Mouse (Mus musculus) olfactory bulb, adult 2 months (tissue): ENCODE data around the gene Sorl1. TPM values are rescaled to one million over a fixed set of nuclear protein-coding genes. Genes with fewer than 3 reads are reported as not detected.

Source experiments
- H3K27ac ChIP-seq: fragments of 200-500 bp; 2 replicates; pipeline ENCODE4 v1.5.1; 2012; ENCODE audit warnings: low read depth, low read length; ENCODE audit not compliant: insufficient read depth
- H3K4me1 ChIP-seq: fragments of 200-500 bp; 2 replicates; pipeline ENCODE4 v1.6.1; 2012; ENCODE audit warnings: low read length; ENCODE audit not compliant: control insufficient read depth, insufficient read depth
- H3K4me3 ChIP-seq: fragments of 200-500 bp; 2 replicates; pipeline ENCODE4 v1.5.1; 2012; ENCODE audit warnings: mild to moderate bottlenecking, low read depth, low read length, moderate library complexity; ENCODE audit not compliant: insufficient read depth
- CTCF ChIP-seq: fragments of 200-500 bp; IDR thresholded peaks from 2 replicates; pipeline ENCODE4 v1.5.1; 2012; ENCODE audit warnings: low read depth, mild to moderate bottlenecking, low read length, moderate library complexity; ENCODE audit not compliant: insufficient read depth
- POLR2A ChIP-seq: fragments of 200-500 bp; IDR thresholded peaks from 2 replicates; pipeline ENCODE4 v1.6.1; 2012; ENCODE audit warnings: mild to moderate bottlenecking, low read depth, low read length, moderate library complexity; ENCODE audit not compliant: insufficient read depth
- WGBS: fragments of 180-500 bp; shearing (Covaris S2); methylation state at CpG from one replicate; pipeline ENCODE4 v1.1.7; 2018; 5-methylcytosine and 5-hydroxymethylcytosine counted together
- polyA plus RNA-seq: library from polyadenylated mRNA; stranded (reverse); fragments of >200 nt; gene quantifications from 2 replicates; pipeline ENCODE4 v1.2.4, GENCODE M21; 2012; ENCODE audit warnings: low replicate concordance; ENCODE audit not compliant: missing spikeins, insufficient read depth, insufficient read length

The Sorl1 gene
- polyA plus RNA-seq, 1 experiment, result not detected

DNA sequence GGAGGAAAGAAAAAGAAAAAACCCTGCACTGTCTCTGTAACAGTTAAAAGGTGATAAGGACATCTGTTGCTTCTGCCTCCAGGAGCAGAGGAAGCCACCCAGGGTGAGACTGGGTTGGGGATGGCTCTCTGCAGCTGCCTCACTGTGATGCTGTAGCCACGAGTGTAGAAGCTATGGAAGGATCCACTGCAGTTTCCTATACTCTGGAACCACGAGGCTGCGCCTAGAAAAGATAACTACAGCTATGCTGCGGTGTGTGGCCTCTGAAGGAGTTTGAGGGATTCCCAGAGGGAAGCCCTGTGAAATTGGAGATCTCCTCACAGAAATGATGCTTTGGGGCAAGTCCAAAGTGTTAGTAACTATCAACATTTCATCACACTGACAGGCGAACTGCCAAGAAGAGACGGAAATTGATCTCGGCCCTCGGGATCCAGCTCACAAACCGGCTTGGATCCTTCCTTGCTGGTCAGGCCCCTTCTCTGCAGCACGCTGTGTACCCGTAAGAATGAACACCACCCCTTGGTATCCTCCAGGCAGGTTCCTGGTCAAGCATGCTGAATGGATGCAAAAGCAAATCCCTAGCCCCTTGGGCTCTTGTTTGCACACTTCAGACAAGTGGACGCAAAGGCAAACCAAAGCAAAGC, 71.3 kb downstream of the Sorl1 start:
- no peak overlapping the region for H3K27ac ChIP-seq
- 69% methylated on average over 12 of the region's 12 CpGs for WGBS
- H3K4me1 ChIP-seq, result peaks cover 15% of the 10 kb centered on the region
- no peak overlapping the region for H3K4me3 ChIP-seq
- TF ChIP-seq POLR2A, result no peak
- TF ChIP-seq CTCF, result no peak

DNA sequence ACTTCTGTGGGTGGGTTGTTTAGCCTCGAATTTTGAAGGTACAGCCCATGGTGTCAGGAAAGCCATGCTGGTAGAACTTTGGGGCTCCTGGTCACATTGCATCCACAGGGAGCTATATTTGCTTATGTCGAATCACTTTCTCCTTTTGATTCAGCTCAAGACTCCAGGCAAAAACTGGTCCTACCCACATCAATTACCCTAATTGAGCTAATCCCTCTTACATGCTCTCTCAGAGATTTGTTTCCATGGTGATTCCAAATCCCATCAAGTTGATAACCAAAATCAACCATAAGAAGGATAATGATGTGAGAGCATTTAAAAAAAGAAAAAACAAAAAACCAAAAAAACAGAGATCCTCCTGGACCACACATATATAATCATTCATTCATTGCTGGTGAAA, 75.6 kb downstream of the Sorl1 start:
- 24% methylated on average over 2 of the region's 2 CpGs for WGBS
- no peak overlapping the region for H3K27ac ChIP-seq
- H3K4me3 ChIP-seq, result no peak overlapping the region
- H3K4me1 ChIP-seq, result peaks cover 8% of the 10 kb centered on the region
- no peak for TF ChIP-seq CTCF
- no peak for TF ChIP-seq POLR2A

DNA sequence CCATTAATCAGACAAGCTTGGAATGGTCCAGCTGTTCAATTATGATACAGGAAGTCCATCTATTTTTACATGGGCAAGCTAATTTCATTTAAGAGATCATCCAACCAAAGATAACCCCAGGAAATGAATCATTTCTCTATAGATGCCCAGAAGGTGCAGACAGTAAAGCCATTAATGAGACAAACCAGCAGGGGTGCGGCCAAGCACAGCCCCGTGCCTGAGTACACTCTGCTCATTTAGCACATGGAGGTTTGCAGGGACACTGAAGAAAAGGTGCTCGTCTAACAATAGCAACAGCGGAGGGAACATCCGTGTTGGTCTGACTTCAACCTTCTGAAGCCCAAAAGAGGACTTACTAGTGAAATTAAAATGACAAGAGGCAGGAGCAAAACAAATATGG, 76.3 kb downstream of the Sorl1 start:
- TF ChIP-seq CTCF (no peak), POLR2A (no peak)
- WGBS, result 56% methylated on average over 5 of the region's 5 CpGs
- peaks cover 3% of the 10 kb centered on the region for H3K4me1 ChIP-seq
- H3K4me3 ChIP-seq, result no peak overlapping the region
- no peak overlapping the region for H3K27ac ChIP-seq

DNA sequence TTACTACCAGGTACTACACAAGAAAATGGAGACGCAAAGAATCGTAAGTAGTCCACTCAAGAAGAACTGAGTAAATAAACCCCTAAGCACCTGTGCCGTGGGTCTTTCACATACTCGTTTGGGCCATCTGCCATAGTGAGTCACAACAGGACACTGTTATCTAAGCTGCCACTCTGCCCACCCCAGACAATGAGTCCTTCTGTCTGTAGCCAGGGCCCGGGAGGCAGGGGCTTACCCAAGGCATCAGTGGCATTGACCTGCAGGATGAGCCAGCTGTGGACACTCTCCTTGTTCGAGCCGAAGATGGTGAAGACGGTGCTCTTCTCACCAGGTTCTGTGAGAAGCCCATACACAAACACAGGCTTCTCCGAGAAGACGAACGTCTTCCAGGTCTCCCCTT, 77.8 kb downstream of the Sorl1 start:
- Histone ChIP-seq H3K4me3 (no peak overlapping the region), H3K4me1 (no peaks in the 10 kb centered on the region), H3K27ac (no peak overlapping the region)
- TF ChIP-seq CTCF, result no peak
- TF ChIP-seq POLR2A, result no peak
- 91% methylated on average over 11 of the region's 11 CpGs for WGBS

DNA sequence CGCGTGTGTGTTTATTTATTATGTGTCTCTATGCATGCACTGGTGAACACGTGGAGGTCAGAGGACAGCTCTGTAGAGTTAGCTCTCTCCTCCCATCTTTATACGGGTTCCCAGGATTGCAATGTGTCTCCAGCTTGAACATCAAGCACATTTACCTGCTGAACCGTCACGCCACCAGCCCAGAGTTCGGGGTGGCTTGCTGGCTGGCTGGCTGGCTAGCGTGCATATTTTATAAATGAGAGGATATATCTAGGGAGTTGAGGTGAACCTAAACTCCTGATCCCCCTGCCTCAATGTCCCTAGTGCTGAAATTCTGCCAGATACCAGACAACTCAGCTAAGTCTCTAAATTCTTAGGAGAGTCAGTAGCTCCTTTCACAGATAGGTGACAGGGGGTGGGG, 79.4 kb downstream of the Sorl1 start:
- Histone ChIP-seq H3K4me1 (no peaks in the 10 kb centered on the region; the same call in 1 of the 2 replicates), H3K4me3 (no peak overlapping the region), H3K27ac (no peak overlapping the region)
- TF ChIP-seq POLR2A, result no peak
- 96% methylated on average over 8 of the region's 8 CpGs for WGBS

DNA sequence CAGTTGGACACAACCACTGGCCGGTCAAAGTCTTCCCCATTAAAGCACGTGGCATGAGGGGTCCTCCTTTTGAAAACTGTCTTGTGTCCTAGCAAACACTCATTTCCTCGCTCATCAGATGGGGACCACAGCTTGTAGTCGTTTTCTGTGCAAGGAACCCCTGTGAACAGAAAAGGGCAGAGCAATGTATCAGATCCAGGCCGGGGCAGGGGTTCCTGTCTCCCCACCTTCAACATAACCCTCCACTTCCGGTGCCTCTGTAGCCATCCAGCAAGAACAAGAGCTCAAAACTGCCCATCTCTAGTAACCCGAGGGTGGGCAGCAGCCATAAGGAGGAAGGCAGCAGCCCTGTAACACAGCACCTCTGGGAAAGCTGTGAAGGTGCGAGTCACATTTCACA, 80.2 kb downstream of the Sorl1 start:
- H3K4me1 ChIP-seq, result peaks cover 2% of the 10 kb centered on the region; the same call in 1 of the 2 replicates
- no peak overlapping the region for H3K27ac ChIP-seq
- TF ChIP-seq POLR2A, result no peak
- TF ChIP-seq CTCF, result no peak
- 95% methylated on average over 8 of the region's 8 CpGs for WGBS
- H3K4me3 ChIP-seq, result no peak overlapping the region

DNA sequence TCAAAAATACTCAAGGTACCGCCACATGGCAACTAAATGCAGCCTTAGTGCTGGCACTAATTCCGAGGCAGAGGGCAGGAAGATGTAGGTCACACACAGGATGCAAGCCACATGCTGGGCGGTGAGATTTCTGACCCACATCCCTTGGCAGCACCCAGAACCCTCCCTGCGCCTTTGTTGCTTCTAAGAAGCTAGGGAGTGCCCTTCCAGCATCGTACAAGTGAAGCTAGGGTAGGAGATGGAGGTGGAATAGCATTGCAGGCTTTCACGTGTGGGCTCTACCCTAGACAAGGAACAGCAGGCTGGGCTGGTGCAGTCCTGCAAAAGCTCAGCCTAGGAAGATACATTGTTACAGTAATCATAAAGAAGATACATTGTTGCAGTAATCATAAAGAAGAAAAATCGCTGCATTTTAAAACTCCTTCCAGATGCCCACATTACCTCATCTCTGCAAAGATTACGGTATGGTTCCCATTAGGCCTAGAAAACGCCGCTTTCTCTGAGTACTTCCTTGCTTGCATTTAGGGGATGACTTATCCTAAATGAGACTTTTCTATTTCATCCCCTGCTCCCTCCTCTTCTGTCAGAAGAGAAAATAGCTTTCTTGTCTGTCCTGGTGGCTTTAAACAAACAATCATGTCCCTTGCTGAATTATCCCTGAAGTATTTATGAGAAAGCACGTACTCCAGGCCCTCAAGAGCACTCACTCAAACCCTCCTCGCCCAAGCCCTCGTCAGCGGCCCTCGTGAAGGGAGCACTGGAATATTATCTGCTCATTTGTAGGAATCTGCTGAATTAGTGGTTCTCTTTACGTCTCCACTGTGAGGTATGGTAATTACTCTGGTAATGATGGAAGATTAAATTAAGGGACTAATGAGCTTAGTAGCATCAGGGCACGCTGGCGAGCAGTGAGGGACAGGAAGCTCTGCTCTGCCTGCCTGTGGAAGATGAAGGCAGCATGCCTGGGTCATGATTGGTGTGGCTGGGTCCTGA, 84.8 kb downstream of the Sorl1 start:
- no peak overlapping the region for H3K4me3 ChIP-seq
- TF ChIP-seq CTCF (no peak), POLR2A (no peak)
- peaks cover 3% of the 10 kb centered on the region; the same call in 1 of the 2 replicates for H3K4me1 ChIP-seq
- H3K27ac ChIP-seq, result no peak overlapping the region
- WGBS, result 65% methylated on average over 18 of the region's 18 CpGs

DNA sequence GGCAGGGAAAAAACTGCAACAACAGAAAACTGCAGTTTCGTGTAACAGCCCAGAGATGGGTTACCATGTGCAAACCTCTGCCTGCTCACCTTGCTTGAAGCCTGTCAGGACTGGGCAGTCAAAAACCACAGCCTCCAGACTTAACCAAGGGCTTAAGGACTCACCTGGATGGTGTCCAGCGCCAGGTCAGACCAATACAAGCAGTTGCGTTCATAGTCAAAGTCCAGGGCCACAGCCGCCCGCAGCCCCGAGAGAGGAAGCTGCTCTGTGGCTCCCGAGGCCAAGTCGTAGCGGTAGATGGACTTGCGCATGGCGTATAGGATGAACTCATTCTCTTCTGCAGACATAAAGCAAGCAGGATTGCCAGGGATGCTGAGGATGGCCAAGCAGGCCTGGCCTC, 87.2 kb downstream of the Sorl1 start:
- no peak for TF ChIP-seq CTCF
- no peak for TF ChIP-seq POLR2A
- peaks cover 3% of the 10 kb centered on the region; the same call in 1 of the 2 replicates for H3K4me1 ChIP-seq
- H3K4me3 ChIP-seq, result no peak overlapping the region
- 95% methylated on average over 11 of the region's 11 CpGs for WGBS
- no peak overlapping the region for H3K27ac ChIP-seq

DNA sequence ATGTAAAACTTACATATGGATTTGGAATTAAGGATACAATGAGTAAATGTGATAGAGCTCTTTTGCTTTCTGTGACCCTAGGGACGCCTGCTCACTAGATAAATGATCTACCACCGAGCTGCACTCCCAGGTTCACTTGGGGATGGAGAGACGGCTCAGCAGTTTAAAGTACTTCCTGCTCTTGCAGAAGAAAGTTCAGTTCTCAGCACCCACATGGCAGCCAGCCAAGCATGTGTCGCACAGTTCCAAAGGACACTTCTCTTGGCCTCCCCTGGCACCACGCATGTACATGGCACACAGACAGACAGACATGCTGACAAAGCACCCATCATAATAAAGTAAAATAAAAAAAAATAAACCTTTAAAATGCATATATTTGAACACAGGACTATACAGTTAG, 88.1 kb downstream of the Sorl1 start:
- TF ChIP-seq POLR2A (no peak), CTCF (no peak)
- no peak overlapping the region for H3K27ac ChIP-seq
- peaks cover 3% of the 10 kb centered on the region; the same call in 1 of the 2 replicates for H3K4me1 ChIP-seq
- 79% methylated on average over 5 of the region's 5 CpGs for WGBS
- H3K4me3 ChIP-seq, result no peak overlapping the region
